Mouse (Mus musculus) lung, postnatal 0 days (tissue): ENCODE data around the gene Gm28035. TPM values are rescaled to one million over a fixed set of nuclear protein-coding genes. Genes with fewer than 3 reads are reported as not detected.

Experiments used
- ATAC-seq: fragments of 200-750 bp; cut with Nextera tagmentation; 2 replicates; pipeline ENCODE4 v1.8.0; 2017; ENCODE audit warnings: moderate library complexity
- DNase-seq: peaks from one replicate; pipeline ENCODE4 v3.0.0-alpha.2; 2016; ENCODE audit warnings: low spot score
- H3K27ac ChIP-seq: fragments of 300-500 bp; sonication (generic); 2 replicates; pipeline ENCODE4 v1.5.1; 2014; ENCODE audit warnings: antibody characterized with exemption, mild to moderate bottlenecking, low read length, mixed read lengths
- H3K27me3 ChIP-seq: fragments of 300-500 bp; sonication (generic); replicated peaks from 2 replicates; pipeline ENCODE4 v1.6.1; 2014; ENCODE audit warnings: low read length, mixed read lengths; ENCODE audit not compliant: insufficient read depth
- H3K36me3 ChIP-seq: fragments of 300-500 bp; sonication (generic); 2 replicates; pipeline ENCODE4 v1.6.1; 2014; ENCODE audit warnings: low read length, mixed read lengths; ENCODE audit not compliant: insufficient read depth
- H3K4me1 ChIP-seq: fragments of 300-500 bp; sonication (generic); 2 replicates; pipeline ENCODE4 v1.6.1; 2014; ENCODE audit warnings: antibody characterized with exemption, low read depth, low read length, mixed read lengths; ENCODE audit not compliant: insufficient read depth
- H3K4me2 ChIP-seq: fragments of 300-500 bp; sonication (generic); replicated peaks from 2 replicates; pipeline ENCODE4 v1.6.1; 2014; ENCODE audit warnings: low read depth, mild to moderate bottlenecking, low read length, moderate library complexity, mixed read lengths
- H3K4me3 ChIP-seq: fragments of 300-500 bp; sonication (generic); 2 replicates; pipeline ENCODE4 v1.5.1; 2014; ENCODE audit warnings: low read depth, low read length
- H3K9ac ChIP-seq: fragments of 300-500 bp; sonication (generic); replicated peaks from 2 replicates; pipeline ENCODE4 v1.6.1; 2014; ENCODE audit warnings: low read depth, mild to moderate bottlenecking
- H3K9me3 ChIP-seq: fragments of 300-500 bp; sonication (generic); 2 replicates; pipeline ENCODE4 v1.6.1; 2016; ENCODE audit warnings: low read length, mixed read lengths
- CTCF ChIP-seq: IDR thresholded peaks from 2 replicates; pipeline ENCODE4 v1.5.1; 2016; ENCODE audit warnings: antibody characterized with exemption, mild to moderate bottlenecking
- EP300 ChIP-seq: IDR thresholded peaks from 2 replicates; pipeline ENCODE4 v1.6.1; 2016; ENCODE audit warnings: antibody characterized with exemption, mild to moderate bottlenecking, control low read depth
- WGBS: fragments of 180-500 bp; shearing (Covaris S2); extraction: QIAGEN DNeasy Blood & Tissue Kit; methylation state at CpG from one replicate; pipeline ENCODE4 v1.1.7; 2014; 5-methylcytosine and 5-hydroxymethylcytosine counted together
- polyA plus RNA-seq: library from polyadenylated mRNA; unstranded; fragments of >200 nt; fragmentation: Nextera tagmentation; extraction: Ambion mirVana; gene quantifications from 2 replicates; pipeline ENCODE4 v1.2.1, GENCODE M21; 2015

Gm28035 gene
- polyA plus RNA-seq, 1 experiment from 2014 or later, result 0.12 TPM

DNA sequence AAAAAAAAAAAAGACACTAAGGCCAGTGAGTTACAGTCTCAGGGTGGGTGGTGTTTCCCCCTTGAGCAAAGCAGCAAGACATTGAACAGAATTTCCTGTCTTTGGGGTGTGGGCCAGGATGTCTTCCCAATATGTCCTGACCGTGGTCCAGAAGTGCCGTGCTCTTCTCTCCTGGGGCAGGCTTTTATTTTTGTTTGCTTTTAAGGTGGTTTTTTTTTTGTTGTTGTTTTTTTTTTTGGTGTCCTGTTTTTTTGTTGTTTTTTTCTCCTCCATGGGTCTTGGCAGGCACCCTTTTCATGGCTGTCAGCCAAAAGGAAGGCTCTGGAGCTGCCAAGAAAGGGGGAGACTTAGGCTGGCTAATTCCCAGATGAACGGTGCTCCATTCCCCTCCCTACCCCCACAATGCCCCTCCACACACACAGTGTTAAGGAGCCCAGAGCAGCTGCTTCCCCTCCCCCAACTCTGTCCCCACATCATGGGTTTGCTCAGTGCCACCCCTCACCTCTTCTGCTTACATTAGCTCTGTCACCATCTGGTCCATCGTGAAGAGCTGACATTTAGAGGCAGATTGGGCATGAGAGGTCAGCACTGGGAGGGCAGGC is 22.6 kb downstream of the Gm28035 start:
- ATAC-seq, result no peak
- WGBS, result 16% methylated on average over 4 of the region's 4 CpGs
- DNase-seq, result peak; percentile 67
- TF ChIP-seq EP300, result no peak; the same call in 1 of the 2 replicates
- no peak for TF ChIP-seq CTCF
- H3K9ac ChIP-seq, result no peak overlapping the region
- no peaks in the 10 kb centered on the region for H3K9me3 ChIP-seq
- peaks cover 27% of the 10 kb centered on the region for H3K36me3 ChIP-seq
- peaks cover 27% of the 10 kb centered on the region for H3K4me1 ChIP-seq
- H3K4me3 ChIP-seq, result no peak overlapping the region
- H3K27ac ChIP-seq, result peak overlapping the region; percentile 2; the same call in 1 of the 2 replicates
- H3K4me2 ChIP-seq, result no peak overlapping the region
- H3K27me3 ChIP-seq, result no peaks in the 10 kb centered on the region

DNA sequence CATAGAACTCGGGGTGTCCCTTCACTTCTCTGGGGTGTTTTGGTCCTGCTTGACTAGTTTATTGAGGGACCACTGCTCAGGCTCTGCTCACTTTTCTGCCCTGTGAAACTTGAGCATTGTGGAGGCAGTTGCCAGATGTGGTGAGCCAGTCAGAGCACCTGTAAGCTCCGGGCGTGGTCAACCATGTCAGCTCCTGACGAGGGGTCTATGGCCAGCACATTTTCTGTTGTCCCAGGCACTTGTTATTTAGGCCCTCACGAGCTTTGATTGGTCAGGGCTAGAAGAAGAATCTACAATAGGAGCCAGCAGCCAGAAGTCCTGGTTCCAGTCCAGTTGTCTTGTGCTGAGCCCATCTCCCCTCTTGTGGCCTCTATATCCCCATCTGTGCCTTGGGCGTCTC is 23.4 kb downstream of the Gm28035 start:
- H3K4me1 ChIP-seq, result peaks cover 25% of the 10 kb centered on the region
- no peak overlapping the region for H3K9ac ChIP-seq
- ATAC-seq (no peak), DNase-seq (no peak)
- no peaks in the 10 kb centered on the region for H3K9me3 ChIP-seq
- no peak for TF ChIP-seq EP300
- TF ChIP-seq CTCF, result no peak
- H3K27ac ChIP-seq, result no peak overlapping the region; the same call in 1 of the 2 replicates
- no peak overlapping the region for H3K4me3 ChIP-seq
- peaks cover 25% of the 10 kb centered on the region for H3K36me3 ChIP-seq
- H3K27me3 ChIP-seq, result no peaks in the 10 kb centered on the region
- no peak overlapping the region for H3K4me2 ChIP-seq
- WGBS, result 87% methylated on average over 6 of the region's 6 CpGs

DNA sequence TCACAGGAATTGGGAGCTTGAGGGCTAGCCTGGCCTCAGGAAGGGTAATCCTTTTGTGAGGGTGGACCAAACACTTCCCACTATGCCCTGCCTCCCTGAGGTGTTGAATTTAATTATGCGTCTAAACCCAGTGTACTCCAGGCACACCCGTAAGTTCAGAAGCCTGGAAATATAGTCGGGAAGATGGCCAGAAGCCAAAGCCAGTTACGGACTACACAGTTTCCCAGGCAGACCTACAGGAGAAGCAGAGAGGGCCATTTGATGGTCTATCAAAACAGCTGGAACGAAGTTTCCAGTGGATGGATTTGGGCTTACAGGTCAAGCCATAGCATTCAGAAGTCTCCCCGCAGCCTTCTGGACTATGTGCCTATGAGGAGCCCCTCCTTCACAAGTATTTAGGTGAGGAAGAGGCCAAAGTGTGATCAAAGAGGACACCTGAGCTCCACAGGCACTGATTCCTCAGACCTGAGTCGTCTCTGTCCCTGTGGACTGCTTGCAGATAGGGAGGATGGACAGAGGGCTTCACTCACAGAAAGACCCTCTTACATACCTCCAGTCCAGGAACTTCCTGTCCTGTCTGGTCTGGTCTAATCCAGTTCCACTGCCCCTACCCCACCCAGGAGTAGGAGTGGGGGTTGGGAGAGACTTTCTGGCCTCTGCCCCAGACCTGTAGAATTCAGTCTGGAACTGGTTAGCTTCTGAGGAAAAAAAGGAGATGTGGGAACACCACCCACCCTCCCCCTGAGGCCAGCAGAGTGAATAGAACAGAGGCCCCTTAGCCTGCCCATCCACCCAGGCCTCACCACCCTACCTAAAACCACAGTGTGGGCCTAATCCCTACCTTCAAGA is 24.5 kb downstream of the Gm28035 start:
- no peak overlapping the region; the same call in 1 of the 2 replicates for H3K9ac ChIP-seq
- no peak for DNase-seq
- WGBS, result 58% methylated on average over 7 of the region's 7 CpGs

DNA sequence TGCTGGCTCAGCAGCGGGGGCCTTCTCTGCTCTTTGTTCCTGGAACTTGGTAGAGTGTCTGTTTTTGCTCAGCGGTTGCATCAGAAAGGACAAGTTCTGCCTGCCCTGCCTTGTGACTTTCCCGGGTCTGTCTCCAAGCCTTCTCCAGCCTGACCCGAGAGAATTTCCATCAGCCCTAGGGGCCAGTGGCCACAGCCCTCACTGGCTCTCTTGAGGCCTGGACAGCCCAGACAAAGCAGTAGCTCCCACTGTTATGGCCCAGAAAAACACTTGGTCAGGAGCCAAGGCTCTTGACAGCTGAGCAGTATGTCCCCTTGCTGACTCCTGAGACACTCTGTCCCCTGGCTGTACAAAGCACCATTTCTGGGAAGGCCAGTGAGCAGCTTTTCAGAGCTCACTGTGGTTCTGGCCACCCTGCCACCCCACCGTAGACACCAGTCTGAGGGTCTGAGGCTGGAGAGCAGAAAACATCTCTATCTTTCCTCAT is 25.4 kb downstream of the Gm28035 start, which contains the start of gene Phyhd1:
TSS of gene Phyhd1 (plus strand) at position 437 of the 487 bp plus-strand sequence.
- peaks cover 29% of the 10 kb centered on the region for H3K4me1 ChIP-seq

More for the DNA sequence above, 24.5 kb downstream of the Gm28035 start:
- Histone ChIP-seq H3K4me3 (no peak overlapping the region), H3K27me3 (no peaks in the 10 kb centered on the region), H3K9me3 (no peaks in the 10 kb centered on the region), H3K36me3 (peaks cover 25% of the 10 kb centered on the region), H3K4me2 (no peak overlapping the region), H3K4me1 (peaks cover 27% of the 10 kb centered on the region), H3K27ac (peak overlapping the region; percentile 92)
- no peak for ATAC-seq
- TF ChIP-seq EP300, result no peak
- no peak for TF ChIP-seq CTCF

DNA sequence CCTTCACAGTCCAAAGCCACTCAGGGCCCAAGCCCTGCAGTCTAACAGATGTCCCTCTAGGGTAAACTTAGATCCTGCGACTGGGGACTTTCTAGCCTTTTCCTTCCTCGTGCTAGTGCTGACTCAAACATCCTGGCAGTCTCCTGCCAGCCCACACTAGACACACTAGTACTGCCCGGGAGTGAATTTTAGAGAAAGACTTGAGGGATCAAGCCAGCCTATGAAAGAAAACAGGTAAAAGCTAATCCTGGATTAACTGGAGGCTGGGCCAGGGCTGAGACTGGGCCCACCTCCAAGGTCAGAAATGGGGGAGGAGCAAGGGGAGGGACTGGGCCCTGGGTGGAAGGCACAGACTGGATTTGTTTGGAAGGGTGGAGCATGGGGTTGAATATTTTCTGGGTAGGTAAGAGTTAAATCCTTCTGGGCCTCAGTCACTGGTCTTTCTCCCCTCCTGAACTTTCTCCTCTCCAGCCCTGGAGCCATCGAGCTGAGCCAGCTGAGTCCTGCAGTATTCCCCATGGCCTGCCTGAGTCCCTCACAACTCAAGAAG is 26.1 kb downstream of the Gm28035 start:
- DNase-seq, result peak; percentile 82
- peaks cover 25% of the 10 kb centered on the region for H3K36me3 ChIP-seq
- H3K27me3 ChIP-seq, result no peaks in the 10 kb centered on the region
- H3K9ac ChIP-seq, result peak overlapping the region; percentile 6; the same call in 1 of the 2 replicates
- TF ChIP-seq EP300 (no peak), CTCF (no peak)
- H3K4me1 ChIP-seq, result peaks cover 29% of the 10 kb centered on the region
- no peaks in the 10 kb centered on the region for H3K9me3 ChIP-seq
- no peak overlapping the region for H3K4me3 ChIP-seq
- peak overlapping the region; percentile 15; the same call in 1 of the 2 replicates for H3K4me2 ChIP-seq
- WGBS, result 7% methylated on average over 4 of the region's 4 CpGs
- peak overlapping the region; percentile 92 for H3K27ac ChIP-seq
- ATAC-seq, result peak; percentile 54

More for the DNA sequence above, 25.4 kb downstream of the Gm28035 start, which contains the start of gene Phyhd1:
- H3K27me3 ChIP-seq, result no peaks in the 10 kb centered on the region
- H3K4me2 ChIP-seq, result peak within 1 kb of the TSS; percentile 15; the same call in 1 of the 2 replicates
- DNase-seq (peak; percentile 91), ATAC-seq (peak; percentile 73)
- H3K36me3 ChIP-seq, result peaks cover 25% of the 10 kb centered on the region
- peak within 1 kb of the TSS; percentile 6; the same call in 1 of the 2 replicates for H3K9ac ChIP-seq
- no peak within 1 kb of the TSS for H3K4me3 ChIP-seq
- no peaks in the 10 kb centered on the region for H3K9me3 ChIP-seq
- WGBS, result 30% methylated on average over 5 of the region's 5 CpGs
- TF ChIP-seq CTCF (no peak), EP300 (peak; percentile 97)
- peak within 1 kb of the TSS; percentile 92 for H3K27ac ChIP-seq

DNA sequence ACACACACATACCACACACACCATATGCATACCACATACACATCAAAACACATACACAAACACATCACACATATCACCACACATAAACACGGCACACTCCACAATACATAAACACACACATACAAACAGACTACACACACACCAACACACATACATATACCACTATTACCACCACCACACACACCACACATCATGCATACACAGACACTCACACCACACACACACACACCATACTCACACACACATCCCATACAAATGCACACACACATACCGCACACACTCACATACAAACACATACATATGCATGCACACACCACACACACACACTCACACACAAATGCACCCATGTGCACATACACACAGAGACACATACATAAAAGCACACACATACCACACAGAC is 27.1 kb downstream of the Gm28035 start:
- 93% methylated on average over 2 of the region's 2 CpGs for WGBS
- peak overlapping the region; percentile 92 for H3K27ac ChIP-seq
- no peak overlapping the region for H3K9ac ChIP-seq
- no peak overlapping the region for H3K4me2 ChIP-seq
- H3K4me3 ChIP-seq, result no peak overlapping the region
- H3K9me3 ChIP-seq, result no peaks in the 10 kb centered on the region
- H3K4me1 ChIP-seq, result peaks cover 29% of the 10 kb centered on the region
- peaks cover 18% of the 10 kb centered on the region; the same call in 1 of the 2 replicates for H3K36me3 ChIP-seq
- DNase-seq (no peak), ATAC-seq (no peak)
- TF ChIP-seq EP300, result no peak
- TF ChIP-seq CTCF, result no peak
- H3K27me3 ChIP-seq, result no peaks in the 10 kb centered on the region
